Comparison of ENCODE assay signal across 10 mouse cellular contexts in the genomic region with DNA sequence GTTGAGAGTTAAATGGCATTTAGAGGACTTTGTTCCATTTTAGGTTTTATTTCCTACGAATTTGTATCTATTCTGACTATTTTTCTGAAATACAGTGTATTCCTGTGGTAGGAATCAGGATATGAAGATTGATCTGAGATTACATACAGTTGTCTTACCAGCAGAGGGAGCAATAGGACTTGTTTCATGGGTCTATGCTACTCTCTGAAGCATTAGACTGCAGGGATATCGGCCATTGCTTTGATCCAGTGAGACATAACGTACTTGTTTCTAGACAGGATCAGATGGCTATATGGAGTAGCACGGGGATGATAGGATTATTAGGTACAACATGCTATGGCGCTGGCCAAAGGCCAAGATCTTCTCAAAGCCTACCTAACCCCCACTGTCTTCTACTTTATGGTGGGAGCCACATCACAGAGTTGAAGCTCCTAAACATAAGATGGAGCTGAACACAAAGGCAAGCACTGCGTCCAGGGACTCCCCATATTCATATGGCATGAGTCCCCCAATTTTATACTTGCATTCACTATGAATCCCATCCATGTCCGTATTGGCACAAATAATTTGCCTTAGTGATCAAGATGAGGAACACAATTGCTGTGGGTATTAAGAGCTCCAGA. TPM values are rescaled to one million over a fixed set of nuclear protein-coding genes. Genes with fewer than 3 reads are reported as not detected.
DNase-seq lines count a peak whose midpoint lies in the region; ATAC-seq lines count a peak whose summit lies in the region.
"Had no signal": no experiment of that assay in that cellular context is flagged by ENCODE, and none has a peak within 500 bp of the region (broad histone marks: within the 10 kb centered on the region; RNA-seq: fewer than 3 reads in every experiment).

No protein-coding gene starts in this region.

- H3K36me3 ChIP-seq in midbrain, embryonic 11.5 days (ENCODE audit: control insufficient read depth, insufficient read depth, low read length): peaks cover 2% of the 10 kb centered on the region; the same call in 1 of the 2 replicates
- peaks cover 57% of the 10 kb centered on the region for H3K36me3 ChIP-seq in midbrain, embryonic 10.5 days
- 0 out of 2 replicates have a peak, but pooled peaks cover 2% of the 10 kb centered on the region for H3K36me3 ChIP-seq in forebrain, embryonic 14.5 days (ENCODE audit: control insufficient read depth, insufficient read depth, low read length)

- DNase-seq in adrenal gland, adult 2 months: peak; percentile 13
- DNase-seq in adrenal gland, postnatal 25 days: no peak
- peak; percentile 87 for DNase-seq in midbrain, embryonic 11.5 days (ENCODE audit: low spot score, missing footprints)
- no peak for DNase-seq in midbrain, embryonic 10.5 days (ENCODE audit: low spot score)
- peak; percentile 93 for DNase-seq in forebrain, embryonic 14.5 days (ENCODE audit: low spot score)
- DNase-seq in layer of hippocampus, adult 9-10 months (ENCODE audit: low spot score): peak; percentile 72
- DNase-seq in naive thymus-derived CD4-positive, alpha-beta T cell, adult 2 months (ENCODE audit: low read depth): peak; percentile 53
- DNase-seq in spleen, adult 12 weeks (ENCODE audit: low spot score): no peak

- no peaks in the 10 kb centered on the region for H3K9me3 ChIP-seq in midbrain, embryonic 11.5 days (ENCODE audit: control insufficient read depth, low read length)
- H3K9me3 ChIP-seq in midbrain, embryonic 10.5 days (replicated peaks): no peaks in the 10 kb centered on the region
- no peaks in the 10 kb centered on the region for H3K9me3 ChIP-seq in forebrain, embryonic 14.5 days (replicated peaks; ENCODE audit: control insufficient read depth, low read length)
- H3K9me3 ChIP-seq: heart, embryonic 13.5 days had no signal

- ATAC-seq in midbrain, embryonic 11.5 days (ENCODE audit: low FRiP score): no peak
- peak; percentile 71 for ATAC-seq in forebrain, embryonic 14.5 days

- H3K4me3 ChIP-seq in midbrain, embryonic 11.5 days (ENCODE audit: low read depth, low read length): no peak overlapping the region
- H3K4me3 ChIP-seq in midbrain, embryonic 10.5 days: no peak overlapping the region
- no peak overlapping the region for H3K4me3 ChIP-seq in forebrain, embryonic 14.5 days (ENCODE audit: low read depth, low read length)
- H3K4me3 ChIP-seq: heart, embryonic 13.5 days had no signal

- WGBS in midbrain, embryonic 11.5 days: 71% methylated on average over 7 of the region's 7 CpGs
- WGBS in midbrain, embryonic 10.5 days: 83% methylated on average over 7 of the region's 7 CpGs
- 63% methylated on average over 7 of the region's 7 CpGs for WGBS in forebrain, embryonic 14.5 days

- H3K27me3 ChIP-seq in midbrain, embryonic 11.5 days (ENCODE audit: control insufficient read depth, insufficient read depth, low read length): no peaks in the 10 kb centered on the region
- H3K27me3 ChIP-seq in midbrain, embryonic 10.5 days (ENCODE audit: low read depth, poor library complexity, severe bottlenecking): no peaks in the 10 kb centered on the region
- no peaks in the 10 kb centered on the region for H3K27me3 ChIP-seq in forebrain, embryonic 14.5 days (replicated peaks; ENCODE audit: control insufficient read depth, insufficient read depth, low read length)
- H3K27me3 ChIP-seq: heart, embryonic 13.5 days had no signal

- no peak overlapping the region for H3K9ac ChIP-seq in midbrain, embryonic 11.5 days (ENCODE audit: low read length)
- H3K9ac ChIP-seq in forebrain, embryonic 14.5 days (ENCODE audit: low read length): no peak overlapping the region
- H3K9ac ChIP-seq: heart, embryonic 13.5 days had no signal

- no peaks in the 10 kb centered on the region for H3K4me1 ChIP-seq in midbrain, embryonic 11.5 days (ENCODE audit: control insufficient read depth, insufficient read depth, low read length)
- no peaks in the 10 kb centered on the region for H3K4me1 ChIP-seq in midbrain, embryonic 10.5 days
- no peaks in the 10 kb centered on the region for H3K4me1 ChIP-seq in forebrain, embryonic 14.5 days (ENCODE audit: control insufficient read depth, insufficient read depth, low read length)
- H3K4me1 ChIP-seq: heart, embryonic 13.5 days had no signal

- no peak overlapping the region for H3K27ac ChIP-seq in midbrain, embryonic 11.5 days (ENCODE audit: low read depth, low read length)
- H3K27ac ChIP-seq in midbrain, embryonic 10.5 days (replicated peaks): no peak overlapping the region
- no peak overlapping the region for H3K27ac ChIP-seq in forebrain, embryonic 14.5 days (ENCODE audit: low read depth, low read length)
- H3K27ac ChIP-seq: heart, embryonic 13.5 days had no signal

- no peak overlapping the region for H3K4me2 ChIP-seq in midbrain, embryonic 11.5 days
- no peak overlapping the region for H3K4me2 ChIP-seq in forebrain, embryonic 14.5 days (ENCODE audit: low read length)
- H3K4me2 ChIP-seq: heart, embryonic 13.5 days had no signal

RNA-seq across cellular contexts. Expression of gene Dnmt3b, which starts 19.6 kb away (rescaled TPM):
- total RNA-seq in adrenal gland, adult 2 months (2021): 1 to 10 TPM; 1.4 to 1.9 TPM
- 1.2 and 1.7 TPM in 2 replicates for polyA plus RNA-seq in adrenal gland, adult 2 months (2012; rRNA removed)
- total RNA-seq in adrenal gland, postnatal 25 days (2021): 4.2 and 4.4 TPM in 2 replicates
- polyA plus RNA-seq in midbrain, embryonic 11.5 days (2014; fragmentation: Nextera tagmentation; extraction: Ambion mirVana): 12.7 and 12.9 TPM in 2 replicates
- polyA plus RNA-seq in midbrain, embryonic 10.5 days (2016; fragmentation: Nextera tagmentation; extraction: Ambion mirVana): 18.8 and 20.6 TPM in 2 replicates
- 3.2 and 3.5 TPM in 2 replicates for polyA plus RNA-seq in forebrain, embryonic 14.5 days (2014; fragmentation: Nextera tagmentation; extraction: Ambion mirVana)

RNA-seq across cellular contexts. Expression of gene Dnmt3c, which starts 27.6 kb away (rescaled TPM):
- total RNA-seq in adrenal gland, adult 2 months (2021): not detected
- polyA plus RNA-seq in adrenal gland, adult 2 months (2012; rRNA removed): 0.06 TPM in 1 of 2 replicates, not detected in the other
- not detected in 2 replicates for total RNA-seq in adrenal gland, postnatal 25 days (2021)
- polyA plus RNA-seq in midbrain, embryonic 11.5 days (2014; fragmentation: Nextera tagmentation; extraction: Ambion mirVana): 0.07 TPM in 1 of 2 replicates, not detected in the other
- polyA plus RNA-seq in midbrain, embryonic 10.5 days (2016; fragmentation: Nextera tagmentation; extraction: Ambion mirVana): 0.06 TPM in 1 of 2 replicates, not detected in the other
- 0.08 and 0.16 TPM in 2 replicates for polyA plus RNA-seq in forebrain, embryonic 14.5 days (2014; fragmentation: Nextera tagmentation; extraction: Ambion mirVana)
- polyA plus RNA-seq: C2C12; heart, embryonic 13.5 days had no signal

RNA-seq across cellular contexts. Expression of gene Commd7, which starts 36.3 kb away (rescaled TPM):
- total RNA-seq in adrenal gland, adult 2 months (2021): 10 to 100 TPM; 32.3 to 37.0 TPM
- polyA plus RNA-seq in adrenal gland, adult 2 months (2012; rRNA removed): 21.9 and 28.9 TPM in 2 replicates
- 39.0 and 44.0 TPM in 2 replicates for total RNA-seq in adrenal gland, postnatal 25 days (2021)
- 64.9 and 65.4 TPM in 2 replicates for polyA plus RNA-seq in midbrain, embryonic 11.5 days (2014; fragmentation: Nextera tagmentation; extraction: Ambion mirVana)
- 69.7 and 70.5 TPM in 2 replicates for polyA plus RNA-seq in midbrain, embryonic 10.5 days (2016; fragmentation: Nextera tagmentation; extraction: Ambion mirVana)
- 86.9 and 95.9 TPM in 2 replicates for polyA plus RNA-seq in forebrain, embryonic 14.5 days (2014; fragmentation: Nextera tagmentation; extraction: Ambion mirVana)

Comparison
In these comparisons a context has a peak if more than half of its experiments do, and no peak if none do; other contexts are left out.
1. DNase-seq: peak in adrenal gland, adult 2 months (single experiment), midbrain, embryonic 11.5 days (single experiment), forebrain, embryonic 14.5 days (single experiment), layer of hippocampus, adult 9-10 months (single experiment) and naive thymus-derived CD4-positive, alpha-beta T cell, adult 2 months (single experiment); none in adrenal gland, postnatal 25 days (single experiment), midbrain, embryonic 10.5 days (single experiment) and spleen, adult 12 weeks (single experiment).